Mouse (Mus musculus): ENCODE measurements around the gene Grin2b. TPM values are rescaled to one million over a fixed set of nuclear protein-coding genes. Genes with fewer than 3 reads are reported as not detected.

The Grin2b gene
- polyA plus RNA-seq, 1 experiment from 2014 or later, result 0.31 TPM

GRCm38 (mm10) chr6:135907540-135908320 lies 265.6 kb downstream of the Grin2b start:
- H3K27ac ChIP-seq, result no peak overlapping the region
- peak; percentile 79 for DNase-seq (ENCODE audit: extremely low spot score, low spot score)
- H3K27me3 ChIP-seq (ENCODE audit: poor library complexity, severe bottlenecking), result no peaks in the 10 kb centered on the region
- H3K36me3 ChIP-seq (replicated peaks), result no peaks in the 10 kb centered on the region
- no peak overlapping the region for H3K4me3 ChIP-seq
- no peaks in the 10 kb centered on the region for H3K9me3 ChIP-seq
- 25% methylated on average over 20 of the region's 20 CpGs for WGBS
- H3K4me1 ChIP-seq, result peaks cover 13% of the 10 kb centered on the region

DNA sequence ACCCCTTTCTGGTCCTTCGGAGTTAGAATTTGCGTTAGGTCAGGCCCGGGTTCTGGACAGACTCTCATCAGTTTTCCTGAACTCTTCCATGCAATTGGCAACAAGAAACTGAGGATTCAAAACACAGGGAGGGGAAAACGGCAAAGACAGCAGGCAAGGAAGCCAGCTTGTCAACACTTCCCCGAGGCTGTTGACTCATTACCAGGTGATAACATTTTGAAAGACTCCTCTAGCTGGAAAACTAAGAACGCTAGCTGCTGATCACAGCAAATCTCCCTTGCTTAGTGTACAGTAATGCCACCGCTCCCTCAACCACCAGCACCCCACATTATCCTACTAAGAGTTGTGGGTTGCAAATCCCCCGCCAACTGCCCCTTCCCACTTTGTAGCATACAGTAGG lies 266.2 kb downstream of the Grin2b start:
- Histone ChIP-seq H3K27me3 (ENCODE audit: poor library complexity, severe bottlenecking) (no peaks in the 10 kb centered on the region), H3K27ac (no peak overlapping the region), H3K4me3 (no peak overlapping the region), H3K9me3 (no peaks in the 10 kb centered on the region), H3K4me1 (peaks cover 13% of the 10 kb centered on the region), H3K36me3 (replicated peaks) (no peaks in the 10 kb centered on the region)
- no peak for DNase-seq (ENCODE audit: extremely low spot score, low spot score)
- WGBS, result 81% methylated on average over 8 of the region's 8 CpGs

DNA sequence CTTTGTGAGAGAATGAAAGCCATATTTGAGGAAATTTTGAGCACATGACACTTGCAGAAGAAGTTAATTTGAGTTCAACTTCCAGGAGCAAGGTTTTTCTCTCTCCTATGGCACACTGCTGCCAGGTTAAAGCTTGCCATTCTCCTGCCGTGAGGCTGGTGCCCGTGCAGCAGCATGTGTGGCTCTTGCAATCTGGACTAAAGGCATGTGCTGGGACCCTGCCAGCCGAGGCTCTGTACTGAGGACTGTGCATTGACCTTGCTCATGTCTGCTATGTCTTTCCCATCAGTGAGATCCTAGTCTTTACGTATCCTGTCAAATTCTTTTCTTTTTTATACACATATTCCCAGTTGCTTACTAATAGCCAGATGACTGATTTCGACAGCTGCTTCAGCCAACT lies 268.9 kb downstream of the Grin2b start:
- Histone ChIP-seq H3K4me3 (no peak overlapping the region), H3K9me3 (no peaks in the 10 kb centered on the region)
- 93% methylated on average over 5 of the region's 5 CpGs for WGBS

DNA sequence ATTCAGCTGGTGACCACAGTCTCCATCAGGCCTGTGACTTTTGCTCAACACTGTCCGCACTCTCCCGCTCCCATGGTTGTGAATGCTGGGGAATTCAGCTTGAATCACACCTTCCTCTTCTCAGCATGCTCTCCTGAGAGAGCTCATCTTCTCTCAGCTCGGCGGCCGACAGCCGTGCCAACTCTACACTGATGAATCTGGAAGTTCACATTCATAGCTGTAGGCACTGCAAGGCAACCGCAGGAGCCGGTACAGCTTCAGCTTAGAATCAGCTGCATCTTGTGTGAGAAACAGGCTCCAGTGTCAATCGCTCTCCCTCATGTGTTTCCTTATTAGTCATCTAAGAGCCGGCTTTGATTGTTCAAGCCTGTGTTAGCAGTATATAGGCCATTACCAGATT lies 272.9 kb downstream of the Grin2b start:
- H3K4me1 ChIP-seq, result no peaks in the 10 kb centered on the region
- no peaks in the 10 kb centered on the region for H3K9me3 ChIP-seq
- no peak overlapping the region for H3K27ac ChIP-seq
- 89% methylated on average over 10 of the region's 10 CpGs for WGBS
- H3K4me3 ChIP-seq, result no peak overlapping the region
- H3K27me3 ChIP-seq (ENCODE audit: poor library complexity, severe bottlenecking), result no peaks in the 10 kb centered on the region
- no peak for DNase-seq (ENCODE audit: extremely low spot score, low spot score)
- H3K36me3 ChIP-seq (replicated peaks), result no peaks in the 10 kb centered on the region

More for the DNA sequence above, 268.9 kb downstream of the Grin2b start:
- no peaks in the 10 kb centered on the region for H3K36me3 ChIP-seq (replicated peaks)
- no peak for DNase-seq (ENCODE audit: extremely low spot score, low spot score)
- H3K27ac ChIP-seq, result no peak overlapping the region
- H3K4me1 ChIP-seq, result peaks cover 13% of the 10 kb centered on the region
- no peaks in the 10 kb centered on the region for H3K27me3 ChIP-seq (ENCODE audit: poor library complexity, severe bottlenecking)

- WGBS, result 91% methylated on average over 10 of the region's 10 CpGs
- no peaks in the 10 kb centered on the region for H3K4me1 ChIP-seq
- H3K27me3 ChIP-seq (ENCODE audit: poor library complexity, severe bottlenecking), result no peaks in the 10 kb centered on the region
- H3K9me3 ChIP-seq, result no peaks in the 10 kb centered on the region
- no peak for DNase-seq (ENCODE audit: extremely low spot score, low spot score)
- H3K36me3 ChIP-seq (replicated peaks), result no peaks in the 10 kb centered on the region
- H3K4me3 ChIP-seq, result no peak overlapping the region
- H3K27ac ChIP-seq, result no peak overlapping the region
Observed at GRCm38 (mm10) chr6:135899225-135899624, 274.1 kb downstream of the Grin2b start.

GRCm38 (mm10) chr6:135894793-135895228 lies 278.5 kb downstream of the Grin2b start:
- DNase-seq (ENCODE audit: extremely low spot score, low spot score), result no peak
- Histone ChIP-seq H3K27me3 (ENCODE audit: poor library complexity, severe bottlenecking) (no peaks in the 10 kb centered on the region), H3K4me1 (no peaks in the 10 kb centered on the region), H3K36me3 (replicated peaks) (no peaks in the 10 kb centered on the region), H3K27ac (no peak overlapping the region), H3K4me3 (no peak overlapping the region), H3K9me3 (no peaks in the 10 kb centered on the region)
- 81% methylated on average over 1 of the region's 1 CpGs for WGBS

DNA sequence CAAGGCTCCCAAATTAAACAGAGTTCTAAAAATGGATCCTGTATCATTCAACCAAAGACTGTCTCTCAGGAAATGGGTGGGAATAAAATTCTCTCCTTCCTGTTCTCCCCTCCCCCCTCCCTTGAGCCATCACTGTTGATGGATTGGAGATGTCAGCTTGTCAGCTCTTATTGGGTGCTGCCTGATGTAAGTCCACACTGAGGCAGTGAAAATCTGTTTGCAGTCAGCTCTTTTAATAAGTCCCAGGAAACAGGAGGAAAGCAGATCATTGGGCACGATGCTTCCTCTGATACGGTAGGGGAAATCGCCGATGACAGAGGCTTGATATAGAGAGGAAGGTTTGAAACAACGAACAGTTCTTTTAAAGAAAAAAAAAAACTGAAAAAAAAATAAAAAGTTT lies 290.7 kb downstream of the Grin2b start:
- Histone ChIP-seq H3K9me3 (no peaks in the 10 kb centered on the region), H3K4me1 (no peaks in the 10 kb centered on the region; the same call in 1 of the 2 replicates), H3K27me3 (ENCODE audit: poor library complexity, severe bottlenecking) (no peaks in the 10 kb centered on the region), H3K4me3 (no peak overlapping the region), H3K27ac (no peak overlapping the region), H3K36me3 (replicated peaks) (no peaks in the 10 kb centered on the region)
- WGBS, result 84% methylated on average over 5 of the region's 5 CpGs
- DNase-seq (ENCODE audit: extremely low spot score, low spot score), result no peak

GRCm38 (mm10) chr6:135876163-135876726 lies 297.1 kb downstream of the Grin2b start:
- WGBS, result 70% methylated on average over 8 of the region's 8 CpGs
- no peak overlapping the region for H3K4me3 ChIP-seq
- DNase-seq (ENCODE audit: extremely low spot score, low spot score), result no peak
- H3K36me3 ChIP-seq (replicated peaks), result no peaks in the 10 kb centered on the region
- no peaks in the 10 kb centered on the region for H3K4me1 ChIP-seq
- no peaks in the 10 kb centered on the region for H3K27me3 ChIP-seq (ENCODE audit: poor library complexity, severe bottlenecking)
- no peak overlapping the region for H3K27ac ChIP-seq
- no peaks in the 10 kb centered on the region for H3K9me3 ChIP-seq

- H3K4me1 ChIP-seq, result no peaks in the 10 kb centered on the region
- H3K27me3 ChIP-seq (ENCODE audit: poor library complexity, severe bottlenecking), result no peaks in the 10 kb centered on the region
- no peak for DNase-seq (ENCODE audit: extremely low spot score, low spot score)
- H3K36me3 ChIP-seq (replicated peaks), result no peaks in the 10 kb centered on the region
- H3K27ac ChIP-seq, result no peak overlapping the region
- H3K4me3 ChIP-seq, result no peak overlapping the region
- no peaks in the 10 kb centered on the region for H3K9me3 ChIP-seq
Observed at GRCm38 (mm10) chr6:135874626-135875025, 298.7 kb downstream of the Grin2b start.

DNA sequence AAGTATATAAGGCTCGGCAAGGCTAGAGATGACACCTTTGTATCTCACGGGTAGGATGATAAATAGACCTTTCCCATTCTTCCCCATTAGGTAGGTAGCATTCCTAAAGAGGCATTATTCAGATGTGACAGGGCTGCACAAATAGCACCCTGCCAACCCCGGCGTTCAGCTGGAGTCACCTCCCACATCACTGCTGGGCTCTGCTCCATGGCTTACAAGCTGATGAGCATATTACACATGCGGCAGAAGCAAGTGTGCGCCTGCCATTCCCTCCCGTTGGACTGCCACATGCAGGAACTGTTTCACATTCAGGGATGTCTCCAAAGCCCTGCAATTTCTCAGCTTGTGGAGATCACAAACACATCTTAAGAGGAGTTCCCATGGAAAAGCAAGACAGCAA lies 307.5 kb downstream of the Grin2b start:
- Histone ChIP-seq H3K4me1 (no peaks in the 10 kb centered on the region), H3K27me3 (ENCODE audit: poor library complexity, severe bottlenecking) (no peaks in the 10 kb centered on the region), H3K36me3 (replicated peaks) (no peaks in the 10 kb centered on the region), H3K27ac (no peak overlapping the region), H3K9me3 (no peaks in the 10 kb centered on the region), H3K4me3 (no peak overlapping the region)
- no peak for DNase-seq (ENCODE audit: extremely low spot score, low spot score)
- WGBS, result 92% methylated on average over 7 of the region's 7 CpGs

- H3K27me3 ChIP-seq (ENCODE audit: poor library complexity, severe bottlenecking), result no peaks in the 10 kb centered on the region
- no peak overlapping the region for H3K27ac ChIP-seq
- no peak for DNase-seq (ENCODE audit: extremely low spot score, low spot score)
- 83% methylated on average over 5 of the region's 5 CpGs for WGBS
- H3K4me3 ChIP-seq, result no peak overlapping the region
- H3K36me3 ChIP-seq (replicated peaks), result no peaks in the 10 kb centered on the region
- no peaks in the 10 kb centered on the region for H3K9me3 ChIP-seq
- peaks cover 7% of the 10 kb centered on the region; the same call in 1 of the 2 replicates for H3K4me1 ChIP-seq
Observed at GRCm38 (mm10) chr6:135863965-135864364, 309.3 kb downstream of the Grin2b start.

- H3K9me3 ChIP-seq, result no peaks in the 10 kb centered on the region
- H3K27me3 ChIP-seq (ENCODE audit: poor library complexity, severe bottlenecking), result no peaks in the 10 kb centered on the region
- DNase-seq (ENCODE audit: extremely low spot score, low spot score), result no peak
- 64% methylated on average over 8 of the region's 8 CpGs for WGBS
- no peak overlapping the region for H3K27ac ChIP-seq
- H3K36me3 ChIP-seq (replicated peaks), result no peaks in the 10 kb centered on the region
- no peak overlapping the region for H3K4me3 ChIP-seq
- peaks cover 10% of the 10 kb centered on the region; the same call in 1 of the 2 replicates for H3K4me1 ChIP-seq
Observed at GRCm38 (mm10) chr6:135859502-135859901, 313.8 kb downstream of the Grin2b start.

- 74% methylated on average over 8 of the region's 8 CpGs for WGBS
- no peaks in the 10 kb centered on the region for H3K9me3 ChIP-seq
- H3K27ac ChIP-seq, result no peak overlapping the region
- no peak for DNase-seq (ENCODE audit: extremely low spot score, low spot score)
- H3K27me3 ChIP-seq (ENCODE audit: poor library complexity, severe bottlenecking), result no peaks in the 10 kb centered on the region
- H3K4me3 ChIP-seq, result no peak overlapping the region
- no peaks in the 10 kb centered on the region for H3K36me3 ChIP-seq (replicated peaks)
- peaks cover 10% of the 10 kb centered on the region for H3K4me1 ChIP-seq
Observed at GRCm38 (mm10) chr6:135854173-135854591, 319.1 kb downstream of the Grin2b start.

All from forebrain, embryonic 10.5 days (tissue).